Mouse (Mus musculus) intestine, embryonic 16.5 days (tissue): ENCODE data around the gene Tubb5. TPM values are rescaled to one million over a fixed set of nuclear protein-coding genes. Genes with fewer than 3 reads are reported as not detected.

ENCODE experiments used
- ATAC-seq: fragments of 200-750 bp; cut with Nextera tagmentation; 2 replicates; pipeline ENCODE4 v1.8.0; 2017; ENCODE audit warnings: moderate TSS enrichment, moderate library complexity
- H3K27ac ChIP-seq: fragments of 300-500 bp; sonication (generic); 2 replicates; pipeline ENCODE4 v1.5.1; 2014; ENCODE audit warnings: mild to moderate bottlenecking, low read length
- H3K27me3 ChIP-seq: fragments of 300-500 bp; sonication (generic); replicated peaks from 2 replicates; pipeline ENCODE4 v1.6.1; 2014; ENCODE audit warnings: low read length, control low read depth, mixed read lengths; ENCODE audit not compliant: control insufficient read depth, insufficient read depth
- H3K36me3 ChIP-seq: fragments of 300-500 bp; sonication (generic); 2 replicates; pipeline ENCODE4 v1.6.1; 2014; ENCODE audit warnings: low read length, control low read depth; ENCODE audit not compliant: control insufficient read depth, insufficient read depth
- H3K4me1 ChIP-seq: fragments of 300-500 bp; sonication (generic); 2 replicates; pipeline ENCODE4 v1.6.1; 2014; ENCODE audit warnings: low read length, control low read depth, mixed read lengths; ENCODE audit not compliant: control insufficient read depth, insufficient read depth
- H3K4me2 ChIP-seq: fragments of 300-500 bp; sonication (generic); 2 replicates; pipeline ENCODE4 v1.6.1; 2014; ENCODE audit warnings: low read depth, low read length, control low read depth
- H3K4me3 ChIP-seq: fragments of 300-500 bp; sonication (generic); 2 replicates; pipeline ENCODE4 v1.5.1; 2014; ENCODE audit warnings: mild to moderate bottlenecking, low read length
- H3K9ac ChIP-seq: fragments of 300-500 bp; sonication (generic); 2 replicates; pipeline ENCODE4 v1.6.1; 2014; ENCODE audit warnings: low read depth, low read length
- H3K9me3 ChIP-seq: fragments of 300-500 bp; sonication (generic); 2 replicates; pipeline ENCODE4 v1.6.1; 2016; ENCODE audit warnings: low read length, control low read depth; ENCODE audit not compliant: control insufficient read depth
- WGBS: fragments of 180-500 bp; shearing (Covaris S2); extraction: QIAGEN DNeasy Blood & Tissue Kit; methylation state at CpG from one replicate; pipeline ENCODE4 v1.1.7; 2014; 5-methylcytosine and 5-hydroxymethylcytosine counted together
- polyA plus RNA-seq: library from polyadenylated mRNA; unstranded; fragments of >200 nt; fragmentation: Nextera tagmentation; extraction: Ambion mirVana; gene quantifications from 2 replicates; pipeline ENCODE4 v1.2.1, GENCODE M21; 2015

Tubb5 gene
- polyA plus RNA-seq, result 559 and 622 TPM in 2 replicates

DNA sequence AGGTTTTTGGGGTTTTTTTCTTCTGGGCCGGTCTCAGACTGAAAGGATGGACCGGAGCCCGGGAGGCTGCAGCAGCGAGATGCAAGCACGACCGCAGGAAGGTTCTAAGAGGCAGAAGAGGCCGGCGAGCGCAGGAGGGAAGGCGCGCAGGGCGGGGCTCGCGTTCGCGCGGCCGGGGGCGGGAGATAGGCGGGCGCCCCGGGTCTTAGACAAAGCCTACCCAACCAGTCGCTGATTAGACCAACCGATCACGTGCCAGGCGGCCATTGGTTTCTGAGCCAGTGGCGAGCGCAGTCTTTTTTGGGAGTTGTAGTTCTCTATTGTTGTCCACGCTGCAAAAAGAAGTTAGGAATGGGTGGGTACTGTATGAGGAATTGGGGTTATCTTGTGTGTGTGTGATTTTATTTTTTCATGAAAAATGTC lies at the start of gene Tubb5:
Gene Tubb5 (minus strand): TSS at position 185 of the 423 bp plus-strand sequence.
- WGBS, result under 1% methylated on average over 29 of the region's 29 CpGs
- ATAC-seq, result peak; percentile 73

DNA sequence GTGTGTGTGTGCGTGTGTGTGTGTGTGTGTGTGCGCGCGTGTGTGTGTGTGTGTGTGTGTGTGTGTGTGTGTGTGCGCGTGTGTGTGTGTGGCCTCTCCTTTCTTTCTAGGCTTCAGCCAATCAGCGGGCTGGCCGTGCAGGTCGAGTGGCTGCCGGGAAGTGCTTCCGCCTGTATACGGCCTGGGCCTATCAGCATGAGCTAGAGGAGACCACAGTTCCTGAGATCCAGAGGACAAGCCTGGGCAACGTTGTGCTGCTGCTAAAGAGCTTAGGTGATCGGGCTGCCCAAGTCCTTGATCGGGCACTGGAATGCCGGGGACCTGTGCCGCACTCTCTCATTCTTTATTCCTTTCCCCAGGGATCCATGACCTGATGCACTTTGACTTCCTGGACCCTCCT lies 49.6 kb upstream of the Tubb5 start:
- 70% methylated on average over 11 of the region's 17 CpGs for WGBS
- no peak overlapping the region for H3K27ac ChIP-seq
- no peak overlapping the region for H3K4me3 ChIP-seq
- H3K9ac ChIP-seq, result no peak overlapping the region
- no peak overlapping the region for H3K4me2 ChIP-seq
- H3K9me3 ChIP-seq, result no peaks in the 10 kb centered on the region
- no peaks in the 10 kb centered on the region for H3K4me1 ChIP-seq
- H3K27me3 ChIP-seq, result no peaks in the 10 kb centered on the region
- H3K36me3 ChIP-seq, result peaks cover 32% of the 10 kb centered on the region
- ATAC-seq, result no peak

More for the DNA sequence above, at the start of gene Tubb5:
- H3K4me3 ChIP-seq, result peak within 1 kb of the TSS; percentile 68
- peak within 1 kb of the TSS; percentile 87 for H3K4me2 ChIP-seq
- peaks cover 31% of the 10 kb centered on the region for H3K4me1 ChIP-seq
- H3K27ac ChIP-seq, result peak within 1 kb of the TSS; percentile 94
- peaks cover 33% of the 10 kb centered on the region for H3K36me3 ChIP-seq
- H3K9me3 ChIP-seq, result no peaks in the 10 kb centered on the region
- H3K9ac ChIP-seq, result peak within 1 kb of the TSS; percentile 81
- no peaks in the 10 kb centered on the region for H3K27me3 ChIP-seq

DNA sequence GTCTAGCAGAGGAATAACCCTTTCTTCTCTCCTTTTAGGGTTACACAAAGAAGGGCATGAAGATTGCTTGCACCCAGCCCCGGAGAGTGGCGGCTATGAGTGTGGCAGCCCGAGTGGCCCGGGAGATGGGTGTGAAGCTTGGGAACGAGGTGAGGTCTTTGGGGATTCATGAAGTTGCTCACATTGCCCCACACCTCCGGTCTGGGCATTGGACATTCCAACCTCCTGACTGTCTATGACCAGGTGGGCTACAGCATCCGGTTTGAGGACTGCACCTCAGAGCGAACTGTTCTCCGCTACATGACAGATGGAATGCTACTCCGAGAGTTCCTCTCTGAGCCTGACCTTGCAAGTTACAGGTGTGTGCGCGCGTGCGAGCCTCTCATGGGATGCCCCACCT lies 45.7 kb upstream of the Tubb5 start:
- Histone ChIP-seq H3K4me2 (no peak overlapping the region), H3K36me3 (peaks cover 37% of the 10 kb centered on the region), H3K27me3 (no peaks in the 10 kb centered on the region), H3K4me3 (no peak overlapping the region), H3K4me1 (peaks cover 4% of the 10 kb centered on the region; the same call in 1 of the 2 replicates), H3K9me3 (no peaks in the 10 kb centered on the region), H3K9ac (no peak overlapping the region), H3K27ac (no peak overlapping the region)
- WGBS, result 97% methylated on average over 14 of the region's 14 CpGs
- ATAC-seq, result no peak

DNA sequence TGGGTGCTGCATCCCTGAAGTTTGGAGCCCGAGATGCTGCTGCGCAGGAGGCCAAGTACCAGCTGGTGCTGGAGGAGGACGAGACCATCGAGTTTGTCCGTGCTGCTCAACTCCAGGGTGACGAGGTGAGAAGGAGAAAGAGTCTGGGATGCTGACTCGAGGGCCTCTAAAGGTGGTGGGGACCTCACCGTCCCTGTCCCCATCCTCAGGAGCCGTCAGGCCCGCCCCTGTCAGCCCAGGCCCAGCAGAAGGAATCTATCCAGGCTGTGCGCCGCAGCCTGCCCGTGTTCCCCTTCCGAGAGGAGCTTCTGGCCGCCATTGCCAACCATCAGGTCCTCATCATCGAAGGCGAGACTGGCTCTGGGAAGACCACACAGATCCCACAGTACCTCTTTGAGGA lies 44.8 kb upstream of the Tubb5 start:
- Histone ChIP-seq H3K9ac (no peak overlapping the region), H3K27ac (no peak overlapping the region), H3K4me2 (no peak overlapping the region), H3K27me3 (no peaks in the 10 kb centered on the region), H3K4me1 (peaks cover 4% of the 10 kb centered on the region; the same call in 1 of the 2 replicates), H3K36me3 (peaks cover 33% of the 10 kb centered on the region), H3K4me3 (no peak overlapping the region), H3K9me3 (no peaks in the 10 kb centered on the region)
- no peak for ATAC-seq
- 93% methylated on average over 17 of the region's 17 CpGs for WGBS

DNA sequence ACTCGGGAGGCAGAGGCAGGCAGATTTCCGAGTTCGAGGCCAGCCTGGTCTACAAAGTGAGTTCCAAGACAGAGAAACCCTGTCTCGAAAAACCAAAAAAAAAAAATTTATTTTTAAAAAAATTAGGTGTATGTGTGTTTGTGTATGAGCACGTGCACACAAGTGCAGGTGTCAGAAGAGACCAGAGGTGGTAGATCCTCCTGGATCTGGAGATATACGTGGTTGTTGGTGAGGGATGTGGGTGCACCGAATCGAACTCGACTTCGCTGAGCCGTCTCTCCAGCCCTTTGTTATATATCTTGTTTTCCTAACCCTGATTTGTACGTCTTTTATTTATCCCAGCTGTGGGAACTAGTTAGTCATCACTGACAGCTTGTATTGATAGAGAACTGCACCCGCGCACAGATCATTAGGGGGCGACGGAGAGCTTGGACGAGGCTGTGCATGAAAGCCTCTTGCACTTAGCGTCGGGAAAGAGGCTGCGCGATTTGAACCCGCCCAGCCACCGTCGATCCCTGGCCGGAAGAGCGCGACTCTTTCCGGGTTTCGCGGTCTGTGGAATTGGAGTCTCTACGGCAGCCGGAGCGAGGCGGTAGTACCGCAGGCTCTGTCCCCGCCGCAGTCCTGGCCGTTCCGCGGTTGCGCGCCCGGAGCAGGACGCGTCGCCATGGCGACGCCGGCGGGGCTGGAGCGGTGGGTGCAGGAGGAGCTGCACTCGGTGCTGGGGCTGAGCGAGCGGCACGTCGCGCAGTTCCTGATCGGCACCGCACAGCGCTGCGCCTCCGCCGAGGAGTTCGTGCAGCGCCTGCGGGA lies 41.3 kb upstream of the Tubb5 start, which contains the start of gene Dhx16:
Gene Dhx16 (plus strand): TSS at position 575 of the 813 bp plus-strand sequence.
- Histone ChIP-seq H3K4me3 (peak within 1 kb of the TSS; percentile 89), H3K9me3 (no peaks in the 10 kb centered on the region), H3K27ac (peak within 1 kb of the TSS; percentile 73), H3K9ac (peak within 1 kb of the TSS; percentile 93), H3K4me2 (peak within 1 kb of the TSS; percentile 67), H3K36me3 (peaks cover 21% of the 10 kb centered on the region; the same call in 1 of the 2 replicates), H3K4me1 (peaks cover 4% of the 10 kb centered on the region; the same call in 1 of the 2 replicates), H3K27me3 (no peaks in the 10 kb centered on the region)
- peak; percentile 94 for ATAC-seq
- 5% methylated on average over 66 of the region's 66 CpGs for WGBS

DNA sequence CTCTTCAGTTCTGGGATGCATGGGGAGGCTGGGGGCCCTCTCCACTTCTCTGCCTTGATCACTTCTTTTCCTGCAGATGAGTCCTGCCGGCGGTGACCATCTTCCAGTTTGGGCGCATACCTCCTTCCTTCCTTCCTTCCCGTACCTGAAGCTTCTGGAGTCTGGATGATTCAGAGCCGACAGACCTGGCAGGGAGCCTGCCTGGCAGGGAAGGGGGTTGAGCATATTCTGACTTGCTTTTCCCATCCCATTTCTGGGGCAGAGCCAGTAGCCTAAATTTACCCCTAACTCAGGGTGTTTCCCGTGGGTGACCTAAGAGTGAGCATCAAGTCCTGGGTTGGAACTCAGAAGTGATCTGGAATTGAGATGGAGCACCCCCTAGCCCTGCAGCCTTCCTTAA lies 36.6 kb upstream of the Tubb5 start:
- H3K4me3 ChIP-seq, result no peak overlapping the region
- no peaks in the 10 kb centered on the region for H3K27me3 ChIP-seq
- H3K36me3 ChIP-seq, result no peaks in the 10 kb centered on the region; the same call in 1 of the 2 replicates
- H3K9me3 ChIP-seq, result 0 out of 2 replicates have a peak, but pooled peaks cover 4% of the 10 kb centered on the region
- H3K4me2 ChIP-seq, result no peak overlapping the region
- no peak for ATAC-seq
- H3K27ac ChIP-seq, result no peak overlapping the region
- H3K4me1 ChIP-seq, result peaks cover 23% of the 10 kb centered on the region
- WGBS, result 84% methylated on average over 6 of the region's 6 CpGs
- no peak overlapping the region for H3K9ac ChIP-seq

DNA sequence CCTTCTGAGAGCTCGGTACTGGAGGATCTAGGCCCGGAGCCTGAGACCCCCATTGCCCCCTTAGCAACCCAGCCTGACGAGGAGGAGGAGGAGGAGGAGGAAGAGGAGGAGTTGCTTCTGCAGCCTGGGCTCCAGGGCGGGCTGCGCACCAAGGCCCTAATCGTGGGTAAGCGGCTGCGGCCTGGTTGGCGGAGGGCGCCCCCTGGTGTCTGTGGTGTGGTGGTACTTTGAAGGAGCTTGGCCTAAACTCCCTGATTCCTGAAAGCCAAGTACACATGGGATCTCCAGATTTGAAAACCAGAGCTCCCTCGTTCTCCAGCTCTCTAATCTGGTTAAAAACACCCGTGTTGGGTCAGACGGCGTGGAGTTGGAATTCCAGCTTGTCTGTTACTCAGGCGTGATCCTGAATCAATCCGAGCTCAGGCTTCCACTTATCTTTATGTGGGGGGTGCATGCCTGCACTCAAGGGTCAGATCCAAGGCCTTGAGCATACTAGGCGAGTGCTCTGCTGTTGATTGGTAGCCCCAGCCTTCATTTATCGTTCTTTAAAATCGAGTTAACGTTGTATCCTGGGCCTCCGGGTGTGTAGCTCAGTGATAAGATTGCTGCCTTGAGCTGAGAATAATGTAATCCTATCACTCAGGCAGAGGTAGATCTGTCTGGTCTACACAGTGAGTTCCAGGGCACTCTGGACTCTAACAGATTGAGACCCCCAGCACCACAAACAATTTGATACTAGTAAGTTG lies 35.8 kb upstream of the Tubb5 start:
- ATAC-seq, result peak; percentile 50; the same call in 1 of the 2 replicates
- Histone ChIP-seq H3K4me2 (no peak overlapping the region), H3K36me3 (no peaks in the 10 kb centered on the region; the same call in 1 of the 2 replicates), H3K9me3 (0 out of 2 replicates have a peak, but pooled peaks cover 4% of the 10 kb centered on the region), H3K9ac (peak overlapping the region; percentile 34), H3K4me3 (no peak overlapping the region), H3K4me1 (peaks cover 30% of the 10 kb centered on the region), H3K27me3 (no peaks in the 10 kb centered on the region), H3K27ac (no peak overlapping the region)
- WGBS, result 24% methylated on average over 21 of the region's 21 CpGs

DNA sequence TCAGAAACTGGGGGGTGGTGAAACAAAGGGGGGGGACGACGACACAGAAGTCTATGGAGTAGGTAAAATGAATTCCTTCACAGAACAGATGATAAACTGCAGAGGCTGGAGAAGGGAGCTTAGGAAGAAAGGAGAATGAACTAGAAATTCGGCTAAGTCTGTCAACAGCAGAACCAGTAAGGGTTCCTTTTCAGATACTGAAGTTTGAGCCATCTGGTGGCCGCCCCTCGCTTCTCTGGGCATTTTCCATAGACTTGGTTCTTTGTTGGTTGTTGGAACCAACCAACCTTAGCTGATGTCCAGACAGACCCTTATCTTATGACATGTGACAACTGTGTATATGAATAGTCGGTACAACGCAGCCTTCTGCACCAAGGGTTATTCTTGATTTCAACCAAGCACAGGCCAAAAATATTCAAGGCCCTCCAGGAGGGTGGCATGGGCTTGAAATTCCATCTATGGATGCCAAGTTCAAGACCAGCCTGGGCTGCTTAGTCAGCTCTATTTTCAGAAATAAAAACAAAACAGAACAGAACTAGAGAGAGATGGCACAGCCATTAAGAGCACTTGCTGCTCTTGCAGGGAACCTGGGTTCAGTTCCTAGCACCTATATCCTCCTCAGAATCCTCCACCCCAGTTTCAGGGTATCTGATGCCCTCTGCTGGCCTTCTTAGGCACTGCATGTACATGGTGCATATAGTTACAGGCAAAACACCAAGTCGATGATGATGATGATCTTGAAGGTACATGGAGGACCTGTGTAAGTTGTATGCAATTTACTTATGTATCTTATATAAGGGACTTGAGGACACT lies 33.0 kb upstream of the Tubb5 start:
- no peak overlapping the region for H3K9ac ChIP-seq
- H3K9me3 ChIP-seq, result 0 out of 2 replicates have a peak, but pooled peaks cover 4% of the 10 kb centered on the region
- 78% methylated on average over 8 of the region's 8 CpGs for WGBS
- H3K4me3 ChIP-seq, result peak overlapping the region; percentile 62
- H3K27me3 ChIP-seq, result no peaks in the 10 kb centered on the region
- ATAC-seq, result no peak
- H3K4me2 ChIP-seq, result peak overlapping the region; percentile 81
- H3K36me3 ChIP-seq, result no peaks in the 10 kb centered on the region; the same call in 1 of the 2 replicates
- H3K27ac ChIP-seq, result peak overlapping the region; percentile 89
- peaks cover 35% of the 10 kb centered on the region for H3K4me1 ChIP-seq
